Mouse (Mus musculus) left cerebral cortex, postnatal 10 days (tissue): Measurements from ENCODE around the gene AC109138.7. TPM values are rescaled to one million over a fixed set of nuclear protein-coding genes. Genes with fewer than 3 reads are reported as not detected.

ENCODE experiments used
- DNase-seq, 2 experiments: peaks; one replicate each; pipeline ENCODE4 v3.0.0; 2021 to 2022; ENCODE audit warnings: low spot score in 2 of 2, mixed read lengths in 1 of 2; ENCODE audit errors: extremely low spot score in 1 of 2
- intact Hi-C: fragments of 180-260 bp; cut with DNase I; formaldehyde crosslinking; loops from one replicate; pipeline ENCODE4 v1.15.1; 2025
- total RNA-seq, 2 experiments: library from RNA; stranded (reverse); gene quantifications; 2 replicates each; pipeline ENCODE4 v1.2.3; 2021

AC109138.7 gene
- total RNA-seq, 2 experiments from 2014 or later, result not detected

DNA sequence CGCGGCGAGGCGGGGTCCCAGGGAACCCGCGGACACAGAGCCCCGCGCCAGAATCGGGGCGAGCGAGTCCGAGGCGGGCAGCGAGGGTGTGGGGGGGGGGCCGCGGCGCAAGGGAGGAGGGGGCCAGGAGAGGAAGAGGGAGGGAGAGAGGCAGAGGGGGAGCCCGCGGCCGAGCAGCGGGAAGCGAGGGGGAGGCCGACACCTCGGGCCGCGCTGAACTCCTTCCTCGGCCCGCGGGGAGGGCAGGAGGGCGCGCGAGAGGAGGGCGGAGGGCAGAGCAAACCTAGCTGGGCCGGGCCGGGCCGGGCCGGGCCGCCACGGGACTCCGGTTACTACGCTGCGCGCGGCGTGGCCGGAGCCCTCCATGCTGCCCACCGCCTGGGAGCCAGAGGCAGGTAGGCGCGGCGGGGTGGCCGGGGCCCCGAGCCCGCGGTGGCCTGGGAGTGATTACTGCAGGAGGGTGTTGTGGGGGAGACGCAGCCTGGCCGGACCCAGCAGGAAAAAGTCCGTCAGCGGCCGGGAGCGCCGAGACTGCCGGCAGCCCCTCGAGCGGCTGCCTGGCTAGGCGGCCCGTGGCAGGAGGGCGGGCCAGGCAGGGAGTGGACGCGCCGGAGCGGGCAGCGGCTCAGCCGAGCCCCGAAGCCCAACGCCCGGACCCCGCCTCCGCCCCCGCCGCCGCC lies 754 bp downstream of the AC109138.7 start:
- DNase-seq, result no peak
- intact Hi-C loops, result no loop called here

DNA sequence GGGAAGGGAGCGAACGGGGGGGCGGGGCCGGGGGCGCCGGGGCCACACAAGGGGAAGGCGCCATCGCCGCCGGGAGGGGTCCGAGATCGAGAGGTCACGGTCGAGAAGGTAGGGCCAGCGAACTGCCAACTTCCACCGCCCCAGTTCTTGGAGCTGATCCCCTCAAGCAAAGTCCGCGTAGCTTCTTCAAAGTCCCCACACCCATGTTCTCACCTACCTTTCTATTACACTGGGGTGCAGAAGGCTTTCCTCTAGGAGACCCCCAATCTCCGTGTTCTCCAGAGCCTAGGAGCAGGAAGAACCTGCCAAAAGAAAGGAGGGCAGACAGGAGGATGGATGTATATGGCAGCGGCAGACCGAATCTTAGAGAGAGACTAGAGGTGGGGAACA lies 1.3 kb downstream of the AC109138.7 start:
- intact Hi-C loops, result no loop called here
- DNase-seq, result no peak

DNA sequence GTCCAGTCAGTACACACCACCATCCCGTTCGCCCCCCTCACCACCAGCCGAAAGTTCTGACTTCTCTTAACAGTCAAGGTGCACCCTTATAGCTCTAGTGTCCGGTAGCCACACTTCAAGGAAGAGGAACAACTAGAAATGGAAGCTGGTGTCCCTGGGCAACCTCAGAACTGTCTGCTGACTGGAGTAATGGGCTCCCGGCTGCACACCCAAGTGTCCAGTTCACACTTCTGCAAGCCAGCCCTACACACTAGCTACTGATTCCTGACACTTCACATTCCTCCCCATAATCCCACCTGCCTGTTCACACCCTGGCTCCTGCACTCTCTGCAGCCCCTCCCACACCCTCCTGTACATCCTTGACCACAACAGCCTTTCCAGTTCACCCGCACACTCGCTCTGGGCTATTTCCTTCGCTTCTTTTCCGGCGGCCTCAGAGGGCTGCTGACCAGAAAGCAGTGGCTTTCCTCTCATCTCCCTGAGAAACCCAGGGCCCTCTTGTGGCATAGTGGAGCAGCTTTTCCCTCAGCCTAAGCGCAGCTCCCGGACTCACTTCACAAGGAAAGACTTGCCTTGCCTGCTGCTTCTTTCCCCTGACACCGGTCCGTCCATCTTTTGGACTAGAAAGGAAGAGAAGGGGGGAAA lies 2.0 kb downstream of the AC109138.7 start:
- intact Hi-C loops, result no loop called here
- peak in 1 of 2 experiments; percentile 59 for DNase-seq

DNA sequence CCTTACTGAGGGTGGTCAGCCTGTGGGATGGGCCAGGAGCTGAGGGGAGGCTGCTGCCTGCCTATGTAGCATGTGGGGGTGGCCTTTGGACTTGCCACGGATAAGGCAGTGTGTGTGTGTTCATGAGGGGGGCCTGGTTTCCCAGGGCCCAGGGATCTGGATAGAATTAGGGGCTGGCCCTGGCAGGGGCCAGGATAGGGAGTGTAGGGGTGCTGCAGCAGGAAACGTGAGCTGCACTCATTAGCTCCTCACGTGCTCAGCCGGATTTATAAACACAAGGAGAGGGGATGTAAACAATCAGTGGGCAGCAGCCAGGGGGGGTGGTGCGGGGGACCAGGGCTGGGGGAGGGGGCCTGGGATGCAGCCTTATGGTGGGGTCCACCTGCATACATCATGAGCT lies 3.0 kb downstream of the AC109138.7 start:
- DNase-seq, result no peak
- intact Hi-C loops, result no loop called here

DNA sequence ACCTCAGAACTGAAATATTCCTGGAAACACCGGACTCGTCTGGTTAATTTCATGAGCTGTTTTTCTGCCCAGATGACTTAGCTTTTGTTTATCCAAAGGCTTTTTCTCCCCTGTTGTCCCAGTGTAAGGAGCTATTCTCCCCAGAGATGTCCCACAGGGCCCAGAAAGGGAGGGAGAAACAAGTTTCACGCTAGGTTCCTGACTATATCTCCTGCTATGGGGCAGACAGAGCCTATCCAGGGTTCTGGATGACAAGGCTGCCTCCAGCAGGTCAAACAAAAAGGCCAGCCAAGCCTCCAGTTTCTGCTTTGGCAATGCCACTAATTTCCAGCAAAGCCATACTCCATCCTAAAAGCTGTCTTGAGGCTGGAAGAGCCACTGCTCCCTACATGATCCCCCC lies 3.7 kb downstream of the AC109138.7 start:
- no peak for DNase-seq
- intact Hi-C loops, result no loop called here

- intact Hi-C loops, result no loop called here
- no peak for DNase-seq
These were observed 4.1 kb downstream of the AC109138.7 start for GRCm38 (mm10) chr19:4218293-4218692.

- no peak for DNase-seq
- intact Hi-C loops, result no loop called here
These were observed 4.6 kb downstream of the AC109138.7 start for GRCm38 (mm10) chr19:4218784-4219183.

GRCm38 (mm10) chr19:4219943-4220342 lies 5.8 kb downstream of the AC109138.7 start:
- intact Hi-C loops, result loop anchor here (10.0 kb wide), 3 partner anchors 115 to 275 kb away; partner anchors contain the start of gene Ndufv1
- DNase-seq, result no peak

- no peak for DNase-seq
- intact Hi-C loops, result loop anchor here (10.0 kb wide), 3 partner anchors 116 to 276 kb away; partner anchors contain the start of gene Ndufv1
These were observed 6.3 kb downstream of the AC109138.7 start for GRCm38 (mm10) chr19:4220416-4220815.

GRCm38 (mm10) chr19:4220957-4221743 lies 7.0 kb downstream of the AC109138.7 start:
- intact Hi-C loops, result loop anchor here (10.0 kb wide), 3 partner anchors 116 to 276 kb away; partner anchors contain the start of gene Ndufv1
- DNase-seq, result no peak

DNA sequence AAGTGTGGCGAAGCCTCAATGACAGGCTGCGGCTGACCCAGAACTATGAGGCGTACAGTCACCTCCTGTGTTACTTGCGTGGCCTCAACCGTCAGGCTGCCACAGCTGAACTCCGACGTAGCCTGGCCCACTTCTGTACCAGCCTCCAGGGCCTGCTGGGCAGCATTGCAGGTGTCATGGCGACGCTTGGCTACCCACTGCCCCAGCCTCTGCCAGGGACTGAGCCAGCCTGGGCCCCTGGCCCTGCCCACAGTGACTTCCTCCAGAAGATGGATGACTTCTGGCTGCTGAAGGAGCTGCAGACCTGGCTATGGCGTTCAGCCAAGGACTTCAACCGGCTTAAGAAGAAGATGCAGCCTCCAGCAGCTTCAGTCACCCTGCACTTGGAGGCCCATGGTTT lies 8.0 kb downstream of the AC109138.7 start:
- DNase-seq, result peak in 1 of 2 experiments; percentile 43
- intact Hi-C loops, result loop anchor here (10.0 kb wide), 3 partner anchors 117 to 277 kb away; partner anchors contain the start of gene Ndufv1

DNA sequence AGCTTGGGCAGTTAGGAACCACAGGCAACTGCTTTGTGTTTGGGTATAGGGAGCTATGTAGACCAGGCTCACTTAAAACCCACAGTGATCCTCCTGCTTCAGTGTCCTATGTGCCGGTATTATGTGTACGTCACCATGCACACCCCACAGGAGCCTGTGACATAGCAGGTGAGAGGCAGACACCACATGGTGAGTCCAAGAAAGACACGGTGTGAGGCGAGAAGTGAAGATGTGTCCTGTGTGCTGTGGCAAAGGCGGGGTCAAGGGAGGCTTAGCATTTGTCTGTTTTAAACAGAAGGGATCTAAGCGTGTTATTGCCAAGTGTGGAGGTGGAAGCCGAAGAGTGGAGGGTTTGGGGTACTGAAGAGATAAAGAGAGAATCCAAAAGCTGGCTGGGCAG lies 12.6 kb downstream of the AC109138.7 start:
- intact Hi-C loops, result loop anchor here (10.0 kb wide), 3 partner anchors 122 to 282 kb away; partner anchors contain the start of gene Ndufv1
- no peak for DNase-seq

DNA sequence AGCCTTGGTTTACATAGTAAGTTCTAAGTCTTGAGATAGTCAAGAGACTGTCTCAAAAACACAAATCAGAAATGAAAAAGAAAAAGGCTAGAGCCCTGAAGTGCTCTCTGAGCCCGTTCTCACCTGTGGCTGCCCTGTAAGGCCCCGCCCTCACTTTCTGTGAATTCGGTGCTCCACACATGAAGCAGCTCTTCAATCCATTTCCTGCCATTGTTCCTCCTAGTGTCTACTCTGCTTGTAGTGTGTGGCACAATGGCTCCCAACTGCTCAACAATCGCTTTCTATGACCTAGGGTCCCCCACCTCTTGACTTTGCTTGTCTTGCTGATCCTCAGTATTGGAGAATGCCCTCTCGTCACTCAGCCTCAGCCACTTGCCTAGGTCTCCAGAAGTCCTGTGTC lies 13.3 kb downstream of the AC109138.7 start:
- intact Hi-C loops, result loop anchor here (10.0 kb wide), 3 partner anchors 123 to 283 kb away; partner anchors contain the start of gene Ndufv1
- no peak for DNase-seq

DNA sequence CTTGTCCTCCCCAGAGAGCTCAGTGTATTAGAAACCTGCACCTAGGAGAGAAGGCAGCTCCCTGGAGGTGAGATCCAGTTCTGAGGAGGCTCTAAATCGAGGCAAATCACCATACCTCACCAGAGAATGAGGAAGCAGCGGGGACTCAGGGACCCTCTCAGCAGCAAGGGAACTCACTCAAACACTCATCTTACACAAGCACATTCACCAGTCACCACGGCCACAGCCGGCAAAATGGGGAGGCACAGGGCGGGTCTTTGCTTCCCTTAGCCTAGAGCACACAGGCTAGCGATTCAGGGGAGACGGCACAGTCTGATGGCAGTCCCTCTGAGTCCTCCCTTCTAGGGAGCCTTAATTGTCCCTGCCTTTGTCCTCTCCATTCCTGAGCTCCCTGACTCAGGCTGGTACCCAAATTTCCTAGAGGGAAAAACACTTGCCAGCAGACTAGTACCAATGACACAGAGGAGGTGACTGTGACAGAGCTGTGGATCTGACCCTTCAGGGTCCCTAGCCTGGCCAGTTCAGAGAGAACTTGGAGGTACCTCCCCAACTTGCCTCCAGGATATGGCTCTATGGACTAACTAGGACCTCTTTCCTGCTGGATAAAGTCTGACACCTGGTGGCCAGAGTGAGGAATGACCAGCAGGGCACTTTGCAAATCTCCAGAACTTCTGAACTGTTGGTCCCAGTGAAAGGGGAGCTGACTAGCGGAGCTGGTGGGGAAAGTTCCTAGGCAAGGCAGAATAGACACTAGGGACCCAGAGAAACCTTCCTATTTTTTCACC lies 13.9 kb downstream of the AC109138.7 start:
- intact Hi-C loops, result loop anchor here (2.0 to 10.0 kb wide), 4 partner anchors 21 to 283 kb away; partner anchors contain the start of gene Ndufv1
- DNase-seq, result peak; percentile 70 to 75

- DNase-seq, result no peak
- intact Hi-C loops, result loop anchor here (2.0 to 10.0 kb wide), 4 partner anchors 22 to 284 kb away; partner anchors contain the start of gene Ndufv1
These were observed 14.7 kb downstream of the AC109138.7 start for GRCm38 (mm10) chr19:4228891-4229290.

- intact Hi-C loops, result loop anchor here (2.0 to 10.0 kb wide), 4 partner anchors 23 to 285 kb away; partner anchors contain the start of gene Ndufv1
- peak in 1 of 2 experiments; percentile 54 for DNase-seq
These were observed 15.4 kb downstream of the AC109138.7 start for GRCm38 (mm10) chr19:4229451-4230076.

DNA sequence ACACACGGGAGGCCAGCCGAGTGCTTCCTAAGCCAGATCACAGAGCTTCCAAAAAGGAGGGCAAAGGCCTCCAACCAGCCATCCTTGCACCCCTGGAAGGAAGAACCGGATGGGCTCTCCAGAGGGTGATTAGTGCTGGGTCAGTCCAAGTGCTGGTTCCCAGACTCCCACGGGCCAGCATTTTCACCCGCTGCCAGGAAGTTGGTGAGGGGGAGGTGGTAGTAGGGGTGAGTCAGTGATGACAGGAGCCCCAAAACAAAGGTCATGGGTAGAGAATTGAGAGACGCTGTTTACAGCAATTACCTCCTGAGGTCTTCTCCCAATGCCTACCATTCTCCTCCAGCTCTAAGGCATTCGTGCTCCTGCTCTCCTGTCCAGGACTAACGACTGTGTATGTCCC lies 16.3 kb downstream of the AC109138.7 start:
- intact Hi-C loops, result no loop called here
- DNase-seq, result no peak
